Mouse (Mus musculus): ENCODE data around the gene Fam83e. TPM values are rescaled to one million over a fixed set of nuclear protein-coding genes. Genes with fewer than 3 reads are reported as not detected.

Fam83e gene
- total and polyA plus RNA-seq, 3 experiments = 0.13 to 1.3 (median 0.74) TPM

GRCm38 (mm10) chr7:45703521-45704033 is 17.4 kb upstream of the Fam83e start:
- H3K4me3 ChIP-seq (replicated peaks in 1 of 3; ENCODE audit: low read depth in 2 of 3, low read length in 2 of 3, poor library complexity in 1 of 3) = peak overlapping the region; percentile 44 to 55 (median 46)
- in situ Hi-C loops (cut with MboI; ENCODE audit: low pct_ligation_motif_present, low pct_unique_long_range_greater_than_20kb, low sequenced_read_pairs) = no loop called here
- no peaks in the 10 kb centered on the region for H3K79me2 ChIP-seq (replicated peaks; ENCODE audit: control insufficient read depth, extremely low read depth, insufficient read depth, poor library complexity, severe bottlenecking)
- H3K36me3 ChIP-seq (replicated peaks in 1 of 2; ENCODE audit: control insufficient read depth in 1 of 2, insufficient read depth in 1 of 2, low read length in 1 of 2) = no peaks in the 10 kb centered on the region
- no peaks in the 10 kb centered on the region for H3K9me3 ChIP-seq (replicated peaks; ENCODE audit: low read length)
- peak overlapping the region; percentile 91 for H3K4me2 ChIP-seq (ENCODE audit: insufficient read depth, low read depth, poor library complexity, severe bottlenecking)
- H3K27me3 ChIP-seq (replicated peaks) = no peaks in the 10 kb centered on the region
- peak overlapping the region; percentile 66 for H3K27ac ChIP-seq (ENCODE audit: insufficient read depth, low read depth)
- TF ChIP-seq TCF12 (IDR thresholded peaks at IDR 0.05; ENCODE audit: low read depth, low read length) = no peak
- no peak for TF ChIP-seq MYC (IDR thresholded peaks at IDR 0.05; ENCODE audit: low read depth, low read length)
- no peak for TF ChIP-seq CHD2 (IDR thresholded peaks at IDR 0.05; ENCODE audit: low read length)
- no peak for TF ChIP-seq SMC3 (IDR thresholded peaks at IDR 0.05; ENCODE audit: low read depth, low read length)
- no peak for TF ChIP-seq E2F4 (IDR thresholded peaks at IDR 0.05; ENCODE audit: insufficient replicate concordance, low read depth, low read length)
- no peak; the same call in 1 of the 2 replicates for TF ChIP-seq ZMIZ1 (IDR thresholded peaks at IDR 0.05; ENCODE audit: low read depth, low read length)
- no peak for TF ChIP-seq ZKSCAN1 (IDR thresholded peaks at IDR 0.05; ENCODE audit: borderline replicate concordance, low read depth, low read length)
- no peak for TF ChIP-seq POLR2AphosphoS2 (IDR thresholded peaks at IDR 0.05; ENCODE audit: low read depth, low read length)
- no peak for TF ChIP-seq RCOR1 (conservative IDR thresholded peaks at IDR 0.05; ENCODE audit: low read depth, low read length)
- no peak for TF ChIP-seq TBP (conservative IDR thresholded peaks at IDR 0.05; ENCODE audit: low read depth, low read length)
- TF ChIP-seq ETS1 (conservative IDR thresholded peaks at IDR 0.05; ENCODE audit: low read depth, low read length) = no peak
- dilution Hi-C loops (cut with MboI; ENCODE audit: extremely low pct_ligation_motif_present, extremely low pct_unique_long_range_greater_than_20kb, low sequenced_read_pairs) = no loop called here
- DNase-seq (ENCODE audit: extremely low read depth) = no peak
- peaks cover 3 to 60% of the 10 kb centered on the region in 2 experiments; a peak in 3 of 4 replicates for H3K4me1 ChIP-seq (ENCODE audit: control insufficient read depth in 1 of 2, insufficient read depth in 2 of 2)
- H3K9ac ChIP-seq (ENCODE audit: insufficient read depth, low read depth) = peak overlapping the region; percentile 58; the same call in 1 of the 2 replicates

GRCm38 (mm10) chr7:45704046-45704559 is 16.9 kb upstream of the Fam83e start:
- Histone ChIP-seq H3K9me3 (replicated peaks; ENCODE audit: low read length) (no peaks in the 10 kb centered on the region), H3K4me2 (ENCODE audit: insufficient read depth, low read depth, poor library complexity, severe bottlenecking) (peak overlapping the region; percentile 91), H3K4me3 (replicated peaks in 1 of 3; ENCODE audit: low read depth in 2 of 3, low read length in 2 of 3, poor library complexity in 1 of 3) (peak overlapping the region; percentile 44 to 55 (median 46)), H3K9ac (ENCODE audit: insufficient read depth, low read depth) (peak overlapping the region; percentile 58; the same call in 1 of the 2 replicates), H3K27me3 (replicated peaks) (no peaks in the 10 kb centered on the region), H3K36me3 (replicated peaks in 1 of 2; ENCODE audit: control insufficient read depth in 1 of 2, insufficient read depth in 1 of 2, low read length in 1 of 2) (peaks cover 0 to 4% of the 10 kb centered on the region in 2 experiments), H3K27ac (ENCODE audit: insufficient read depth, low read depth) (peak overlapping the region; percentile 66), H3K79me2 (replicated peaks; ENCODE audit: control insufficient read depth, extremely low read depth, insufficient read depth, poor library complexity, severe bottlenecking) (no peaks in the 10 kb centered on the region), H3K4me1 (ENCODE audit: control insufficient read depth in 1 of 2, insufficient read depth in 2 of 2) (peaks cover 3 to 61% of the 10 kb centered on the region in 2 experiments; a peak in 3 of 4 replicates)
- in situ Hi-C loops (cut with MboI; ENCODE audit: low pct_ligation_motif_present, low pct_unique_long_range_greater_than_20kb, low sequenced_read_pairs) (no loop called here), dilution Hi-C loops (cut with MboI; ENCODE audit: extremely low pct_ligation_motif_present, extremely low pct_unique_long_range_greater_than_20kb, low sequenced_read_pairs) (no loop called here)
- TF ChIP-seq TBP (conservative IDR thresholded peaks at IDR 0.05; ENCODE audit: low read depth, low read length) = 0 out of 2 replicates have a peak, but pooled peaks have one; percentile 54
- peak; percentile 87 for TF ChIP-seq SIN3A (IDR thresholded peaks at IDR 0.05; ENCODE audit: low read length)
- TF ChIP-seq CTCF (conservative IDR thresholded peaks at IDR 0.05 in 1 of 2, IDR thresholded peaks at IDR 0.05 in 1 of 2; ENCODE audit: low read depth in 2 of 2, low read length in 2 of 2) = no peak
- TF ChIP-seq MAZ (IDR thresholded peaks at IDR 0.05; ENCODE audit: low read depth, low read length) = no peak
- 0 out of 2 replicates have a peak, but pooled peaks have one; percentile 46 for TF ChIP-seq IRF4 (IDR thresholded peaks at IDR 0.05; ENCODE audit: low read depth, low read length)
- no peak for TF ChIP-seq MAFK (IDR thresholded peaks at IDR 0.05; ENCODE audit: insufficient replicate concordance, low read length)
- peak; percentile 99 for TF ChIP-seq CHD1 (IDR thresholded peaks at IDR 0.05; ENCODE audit: low read depth, low read length)
- peak; percentile 49; the same call in 1 of the 2 replicates for TF ChIP-seq MEF2A (IDR thresholded peaks at IDR 0.05; ENCODE audit: borderline replicate concordance, low read depth, low read length)
- peak; percentile 66; the same call in 1 of the 2 replicates for TF ChIP-seq NELFE (IDR thresholded peaks at IDR 0.05; ENCODE audit: low read depth, low read length)
- TF ChIP-seq POLR2AphosphoS2 (IDR thresholded peaks at IDR 0.05; ENCODE audit: low read depth, low read length) = 0 out of 2 replicates have a peak, but pooled peaks have one; percentile 62
- TF ChIP-seq TCF12 (IDR thresholded peaks at IDR 0.05; ENCODE audit: low read depth, low read length) = peak; percentile 67; the same call in 1 of the 2 replicates
- 0 out of 2 replicates have a peak, but pooled peaks have one; percentile 33 for TF ChIP-seq KAT2A (IDR thresholded peaks at IDR 0.05; ENCODE audit: insufficient replicate concordance, low read length)
- peak; percentile 80; the same call in 1 of the 2 replicates for TF ChIP-seq MYC (IDR thresholded peaks at IDR 0.05; ENCODE audit: low read depth, low read length)
- TF ChIP-seq MXI1 (IDR thresholded peaks at IDR 0.05; ENCODE audit: low read depth, low read length) = peak; percentile 43; the same call in 1 of the 2 replicates
- TF ChIP-seq ETS1 (conservative IDR thresholded peaks at IDR 0.05; ENCODE audit: low read depth, low read length) = peak; percentile 30; the same call in 1 of the 2 replicates
- 0 out of 2 replicates have a peak, but pooled peaks have one; percentile 73 for TF ChIP-seq ZMIZ1 (IDR thresholded peaks at IDR 0.05; ENCODE audit: low read depth, low read length)
- TF ChIP-seq BHLHE40 (IDR thresholded peaks at IDR 0.05; ENCODE audit: low read depth, low read length) = 0 out of 2 replicates have a peak, but pooled peaks have one; percentile 29
- TF ChIP-seq PAX5 (IDR thresholded peaks at IDR 0.05; ENCODE audit: low read length) = no peak
- TF ChIP-seq POLR2A (IDR thresholded peaks at IDR 0.05; ENCODE audit: low read depth, low read length) = peak; percentile 80
- 0 out of 2 replicates have a peak, but pooled peaks have one; percentile 61 for TF ChIP-seq RCOR1 (conservative IDR thresholded peaks at IDR 0.05; ENCODE audit: low read depth, low read length)
- 0 out of 2 replicates have a peak, but pooled peaks have one; percentile 15 for TF ChIP-seq HCFC1 (IDR thresholded peaks at IDR 0.05; ENCODE audit: low read depth, low read length)
- peak; percentile 88 for DNase-seq (ENCODE audit: extremely low read depth)
